Mouse (Mus musculus): ENCODE results near the gene 4930524B15Rik. TPM values are rescaled to one million over a fixed set of nuclear protein-coding genes. Genes with fewer than 3 reads are reported as not detected.
"Not testable (repeated sequence)": the region's sequence is repeated elsewhere in the genome, so short reads cannot be mapped to it uniquely, and the experiment has no call there.

4930524B15Rik gene
- polyA plus RNA-seq, 1 experiment = not detected

DNA sequence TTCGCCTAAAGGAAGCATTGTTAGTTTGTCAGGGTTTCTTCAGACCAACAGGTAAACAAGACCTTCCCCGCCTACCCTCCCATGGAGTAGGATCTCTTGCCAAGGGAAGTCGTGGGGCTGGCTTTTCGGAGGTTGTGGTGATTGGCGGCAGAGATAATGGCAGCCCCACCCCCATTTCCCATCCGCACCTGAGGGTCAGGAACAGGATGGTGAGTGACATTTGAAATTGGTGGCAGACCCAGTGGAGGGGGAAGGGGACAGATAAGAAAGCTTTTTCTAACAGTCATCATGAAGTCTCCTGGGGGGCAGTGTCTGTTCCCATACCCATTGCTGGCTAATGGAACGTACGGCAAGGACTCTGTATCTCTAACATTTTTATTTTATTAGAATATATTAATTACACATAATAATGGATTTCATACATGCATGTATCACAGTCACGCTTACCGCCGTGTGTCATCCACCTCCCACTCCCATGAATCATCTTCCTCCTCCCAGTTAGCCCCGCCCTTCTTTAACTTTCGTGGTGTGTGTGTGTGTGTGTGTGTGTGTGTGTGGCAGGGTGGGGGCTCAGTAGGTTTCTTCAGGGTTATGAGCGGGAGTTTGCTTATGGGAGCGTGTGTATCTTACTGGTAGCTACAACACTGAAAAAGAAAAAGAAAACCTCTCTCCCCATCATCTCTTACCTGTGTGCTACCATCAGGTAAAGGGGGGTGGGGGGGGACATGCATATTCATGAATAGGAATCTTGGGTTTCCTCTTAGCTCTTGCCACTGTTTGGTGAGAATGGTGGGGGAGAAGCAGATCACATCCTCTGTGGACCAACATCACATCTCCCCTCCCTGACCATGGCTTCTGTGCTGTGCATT, 16.7 kb upstream of the 4930524B15Rik start:
- H3K4me1 ChIP-seq (ENCODE audit: control insufficient read depth) = peaks cover 23% of the 10 kb centered on the region
- peak overlapping the region; percentile 65 for H3K4me3 ChIP-seq (replicated peaks)
- TF ChIP-seq GATA1 (IDR thresholded peaks at IDR 0.05; ENCODE audit: low read length) = peak; percentile 23; the same call in 1 of the 2 replicates
- no peak for TF ChIP-seq TAL1 (IDR thresholded peaks at IDR 0.05; ENCODE audit: low read length)
- no peaks in the 10 kb centered on the region for H3K36me3 ChIP-seq (ENCODE audit: control insufficient read depth)
- H3K9me3 ChIP-seq (ENCODE audit: control insufficient read depth, low read length) = no peaks in the 10 kb centered on the region
- H3K27me3 ChIP-seq (ENCODE audit: control insufficient read depth) = peaks cover 3% of the 10 kb centered on the region

DNA sequence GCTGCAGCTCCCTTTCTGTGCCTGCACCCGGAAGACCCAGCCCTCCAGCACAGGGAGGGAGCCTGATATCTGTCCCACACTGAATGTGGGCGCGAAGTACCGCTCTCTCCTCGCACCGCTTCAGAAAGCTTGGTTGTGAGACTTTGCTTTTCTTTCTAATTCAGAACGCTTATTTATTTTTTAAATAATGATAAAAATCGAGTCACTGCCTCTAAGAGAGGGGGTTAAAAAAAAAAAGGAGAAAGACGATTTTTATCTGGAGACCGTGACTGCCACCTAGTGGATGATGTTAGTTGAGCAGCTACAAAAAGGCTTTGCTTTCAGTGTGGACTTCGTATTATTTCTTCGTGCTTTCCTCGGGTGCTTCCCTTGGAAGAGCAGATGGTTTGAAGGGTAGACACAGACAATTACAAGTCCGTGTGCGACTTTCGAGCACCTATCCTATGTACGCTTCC, 16.0 kb upstream of the 4930524B15Rik start:
- Histone ChIP-seq H3K4me1 (ENCODE audit: control insufficient read depth) (peaks cover 23% of the 10 kb centered on the region), H3K9me3 (ENCODE audit: control insufficient read depth, low read length) (no peaks in the 10 kb centered on the region), H3K4me3 (replicated peaks) (peak overlapping the region; percentile 65), H3K36me3 (ENCODE audit: control insufficient read depth) (no peaks in the 10 kb centered on the region), H3K27me3 (ENCODE audit: control insufficient read depth) (peaks cover 3% of the 10 kb centered on the region)
- no peak for TF ChIP-seq TAL1 (IDR thresholded peaks at IDR 0.05; ENCODE audit: low read length)
- no peak for TF ChIP-seq GATA1 (IDR thresholded peaks at IDR 0.05; ENCODE audit: low read length)

DNA sequence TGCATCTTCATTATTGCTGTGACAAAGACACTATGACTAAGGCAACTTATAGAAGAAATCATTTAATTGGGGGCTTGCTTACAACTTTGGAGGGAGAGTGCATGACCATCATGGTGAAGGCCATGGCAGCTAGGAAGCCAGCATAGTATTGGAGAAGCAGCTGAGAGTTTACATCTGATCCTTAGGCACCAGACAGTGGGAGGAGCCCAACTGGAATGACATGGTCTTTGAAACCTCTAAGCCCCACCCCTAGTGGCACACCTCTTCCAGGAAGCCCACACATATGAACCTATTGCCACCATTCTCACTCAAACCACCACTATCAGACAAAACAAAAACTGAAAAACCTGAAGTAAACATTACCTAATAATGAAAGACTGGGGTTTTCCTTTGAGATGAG, 5.3 kb upstream of the 4930524B15Rik start:
- TF ChIP-seq GATA1 (IDR thresholded peaks at IDR 0.05; ENCODE audit: low read length) (no peak), TAL1 (IDR thresholded peaks at IDR 0.05; ENCODE audit: low read length) (no peak)
- Histone ChIP-seq H3K9me3 (ENCODE audit: control insufficient read depth, low read length) (no peaks in the 10 kb centered on the region), H3K27me3 (ENCODE audit: control insufficient read depth) (no peaks in the 10 kb centered on the region; the same call in 1 of the 2 replicates), H3K4me3 (replicated peaks) (no peak overlapping the region), H3K4me1 (ENCODE audit: control insufficient read depth) (no peaks in the 10 kb centered on the region), H3K36me3 (ENCODE audit: control insufficient read depth) (no peaks in the 10 kb centered on the region)

DNA sequence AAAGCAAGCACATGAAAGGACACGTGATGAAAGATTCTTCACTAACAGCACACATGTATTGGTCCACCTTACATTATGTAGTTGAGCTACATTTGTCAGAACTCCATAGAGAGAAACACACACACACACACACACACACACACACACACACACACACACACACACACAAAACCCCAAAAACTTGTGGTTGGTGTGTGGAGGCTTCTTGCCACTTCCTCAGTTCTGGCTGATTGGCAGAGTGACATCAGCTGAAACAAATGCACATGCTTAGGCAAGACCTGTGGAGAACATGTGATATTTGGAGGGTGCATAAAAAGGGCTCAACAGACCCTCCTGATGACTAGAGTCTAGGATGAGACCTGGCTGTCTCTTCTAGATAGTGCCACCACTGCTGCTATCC, 1.4 kb upstream of the 4930524B15Rik start:
- TF ChIP-seq TAL1 (IDR thresholded peaks at IDR 0.05; ENCODE audit: low read length) (no peak), GATA1 (IDR thresholded peaks at IDR 0.05; ENCODE audit: low read length) (no peak)
- no peaks in the 10 kb centered on the region for H3K27me3 ChIP-seq (ENCODE audit: control insufficient read depth)
- H3K4me3 ChIP-seq (replicated peaks) = no peak overlapping the region
- H3K4me1 ChIP-seq (ENCODE audit: control insufficient read depth) = no peaks in the 10 kb centered on the region
- H3K36me3 ChIP-seq (ENCODE audit: control insufficient read depth) = no peaks in the 10 kb centered on the region
- H3K9me3 ChIP-seq (ENCODE audit: control insufficient read depth, low read length) = no peaks in the 10 kb centered on the region

DNA sequence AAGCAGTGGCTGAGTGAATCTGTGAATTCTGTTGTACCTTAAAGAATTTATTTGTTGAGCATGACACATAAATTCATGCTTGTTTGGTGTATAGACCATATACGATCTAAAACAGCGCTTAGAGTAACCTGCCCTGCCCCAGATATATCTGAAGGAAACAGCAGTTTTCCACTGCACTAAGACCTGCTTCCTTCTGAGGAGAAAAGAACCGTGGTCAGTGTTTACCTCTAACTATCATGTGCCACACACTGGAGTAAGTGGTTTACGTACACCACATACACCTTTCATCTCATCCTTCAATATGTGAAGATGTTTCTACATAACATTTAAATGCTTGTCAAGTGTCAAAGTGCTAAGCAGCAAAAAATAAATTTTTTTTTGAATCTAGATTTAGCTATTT, 8.7 kb downstream of the 4930524B15Rik start:
- Histone ChIP-seq H3K27me3 (ENCODE audit: control insufficient read depth) (no peaks in the 10 kb centered on the region), H3K4me1 (ENCODE audit: control insufficient read depth) (no peaks in the 10 kb centered on the region), H3K36me3 (ENCODE audit: control insufficient read depth) (no peaks in the 10 kb centered on the region), H3K4me3 (replicated peaks) (no peak overlapping the region), H3K9me3 (ENCODE audit: control insufficient read depth, low read length) (no peaks in the 10 kb centered on the region)
- no peak for TF ChIP-seq TAL1 (IDR thresholded peaks at IDR 0.05; ENCODE audit: low read length)
- TF ChIP-seq GATA1 (IDR thresholded peaks at IDR 0.05; ENCODE audit: low read length) = no peak

DNA sequence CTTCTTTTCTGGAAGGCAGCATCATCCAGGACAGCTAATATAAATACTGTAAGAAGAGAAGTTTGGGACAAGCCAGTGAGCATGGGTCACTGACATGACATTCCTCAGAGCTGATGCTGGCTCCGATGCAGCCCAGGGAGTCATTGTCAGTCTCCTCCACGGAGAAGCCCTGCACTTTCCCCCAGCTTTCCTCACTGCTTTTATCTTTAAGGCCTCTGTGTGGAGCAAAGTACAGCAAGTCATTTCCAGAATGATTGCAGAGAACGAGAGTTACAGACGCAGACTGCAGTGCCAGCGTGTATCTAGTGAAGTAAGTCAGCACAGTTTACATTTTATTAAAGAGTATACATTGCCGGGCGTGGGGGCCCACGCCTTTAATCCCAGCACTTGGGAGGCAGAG, 9.4 kb downstream of the 4930524B15Rik start:
- H3K4me3 ChIP-seq (replicated peaks) = no peak overlapping the region
- H3K9me3 ChIP-seq (ENCODE audit: control insufficient read depth, low read length) = no peaks in the 10 kb centered on the region
- H3K4me1 ChIP-seq (ENCODE audit: control insufficient read depth) = no peaks in the 10 kb centered on the region
- no peaks in the 10 kb centered on the region for H3K27me3 ChIP-seq (ENCODE audit: control insufficient read depth)
- H3K36me3 ChIP-seq (ENCODE audit: control insufficient read depth) = no peaks in the 10 kb centered on the region
- TF ChIP-seq GATA1 (IDR thresholded peaks at IDR 0.05; ENCODE audit: low read length) (no peak), TAL1 (IDR thresholded peaks at IDR 0.05; ENCODE audit: low read length) (no peak)

DNA sequence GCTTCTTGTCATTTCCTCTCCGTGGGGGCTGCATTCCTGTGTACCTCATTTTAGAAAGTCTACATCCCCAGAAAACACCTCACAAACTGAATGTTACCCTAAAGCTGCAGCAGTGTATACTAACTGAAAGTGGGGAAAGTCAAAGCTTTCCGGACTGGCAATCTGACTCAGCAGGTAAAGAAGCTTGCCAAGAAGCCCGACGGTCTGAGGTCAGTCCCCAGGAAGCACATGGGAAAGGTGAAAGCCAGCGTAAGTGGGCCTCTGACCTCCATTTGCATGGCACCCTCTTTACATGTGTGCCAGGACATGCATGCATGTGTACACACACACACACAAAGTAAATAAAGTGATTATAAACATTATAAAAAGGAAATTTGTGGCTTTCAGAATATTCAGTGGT, 10.3 kb downstream of the 4930524B15Rik start:
- TF ChIP-seq GATA1 (IDR thresholded peaks at IDR 0.05; ENCODE audit: low read length) (no peak), TAL1 (IDR thresholded peaks at IDR 0.05; ENCODE audit: low read length) (no peak)
- Histone ChIP-seq H3K27me3 (ENCODE audit: control insufficient read depth) (no peaks in the 10 kb centered on the region), H3K4me1 (ENCODE audit: control insufficient read depth) (no peaks in the 10 kb centered on the region), H3K9me3 (ENCODE audit: control insufficient read depth, low read length) (no peaks in the 10 kb centered on the region), H3K36me3 (ENCODE audit: control insufficient read depth) (no peaks in the 10 kb centered on the region), H3K4me3 (replicated peaks) (no peak overlapping the region)

DNA sequence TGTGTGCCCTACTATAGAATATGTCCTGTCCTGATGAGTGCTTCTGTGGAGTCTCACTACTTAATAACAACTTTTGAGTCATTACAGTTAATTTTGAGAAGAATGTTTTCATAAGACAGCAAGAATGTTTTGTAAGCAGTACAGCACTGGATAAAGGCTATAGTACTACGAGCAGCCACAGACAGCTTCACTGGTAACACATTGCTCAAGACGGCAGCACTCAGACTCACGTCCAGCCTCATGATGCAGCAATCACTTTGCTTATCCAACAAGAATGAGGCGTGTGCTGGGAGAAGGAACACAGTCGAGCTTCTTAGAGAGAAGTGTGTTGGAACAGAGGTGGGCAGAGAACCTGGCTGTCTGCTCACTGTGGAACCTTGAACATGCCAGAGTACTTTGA, 10.7 kb downstream of the 4930524B15Rik start:
- no peak for TF ChIP-seq TAL1 (IDR thresholded peaks at IDR 0.05; ENCODE audit: low read length)
- TF ChIP-seq GATA1 (IDR thresholded peaks at IDR 0.05; ENCODE audit: low read length) = no peak
- Histone ChIP-seq H3K9me3 (ENCODE audit: control insufficient read depth, low read length) (no peaks in the 10 kb centered on the region), H3K27me3 (ENCODE audit: control insufficient read depth) (no peaks in the 10 kb centered on the region), H3K4me1 (ENCODE audit: control insufficient read depth) (no peaks in the 10 kb centered on the region), H3K4me3 (replicated peaks) (no peak overlapping the region), H3K36me3 (ENCODE audit: control insufficient read depth) (no peaks in the 10 kb centered on the region)

DNA sequence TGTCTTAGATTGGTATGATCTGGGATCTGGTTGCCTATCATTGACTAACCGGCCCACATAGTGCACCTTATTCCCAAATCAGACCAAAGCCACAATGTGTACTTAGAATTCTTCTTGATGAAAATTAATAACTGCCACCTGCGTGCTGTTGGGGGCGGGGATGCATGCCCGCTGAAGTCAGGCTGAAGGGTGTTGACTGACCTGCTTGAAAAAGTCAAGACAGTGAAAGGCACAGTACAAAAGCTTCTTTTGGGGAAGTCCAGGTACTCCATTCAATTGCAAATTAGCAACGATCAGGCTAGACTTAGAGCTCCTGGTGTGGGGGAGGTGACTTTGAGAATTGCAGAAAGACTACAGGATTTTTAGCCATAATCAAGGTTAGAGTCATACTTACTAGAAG, 14.7 kb downstream of the 4930524B15Rik start:
- H3K4me3 ChIP-seq (replicated peaks); H3K27me3 ChIP-seq (ENCODE audit: control insufficient read depth); H3K4me1 ChIP-seq (ENCODE audit: control insufficient read depth); H3K9me3 ChIP-seq (ENCODE audit: control insufficient read depth, low read length); H3K36me3 ChIP-seq (ENCODE audit: control insufficient read depth): not testable (repeated sequence)
